Mouse (Mus musculus): ENCODE measurements at regions not wholly inside any gene's neighbourhood (a gene's known extent, or its start where the extent isn't known, plus 50 kb on each side); places are given as distances from the start of the nearest gene placed in this dataset.

DNA sequence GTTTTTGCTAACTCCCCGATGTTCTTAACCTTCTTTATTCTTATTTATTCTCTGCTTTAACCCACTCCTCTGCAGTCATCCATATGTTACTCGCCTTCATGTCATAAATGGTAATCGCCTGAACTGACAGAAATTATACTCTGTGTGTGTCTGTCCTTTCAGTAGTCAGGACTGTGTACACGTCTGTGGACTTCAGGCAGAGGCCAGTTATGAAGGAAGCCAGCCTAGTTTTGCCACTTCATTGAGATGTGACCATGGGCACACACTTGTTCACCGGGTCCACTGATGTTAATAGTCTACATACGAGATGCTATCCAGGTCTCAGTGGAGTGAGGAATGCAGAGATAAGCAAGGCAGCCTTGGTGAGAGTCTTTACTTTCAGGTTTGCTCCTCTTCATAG, 143.0 kb downstream of the Bcl11b start:
- H3K4me3 ChIP-seq (ENCODE audit: extremely low read depth, insufficient read depth, insufficient read length) = no peak overlapping the region
- no peaks in the 10 kb centered on the region for H3K27me3 ChIP-seq (ENCODE audit: control insufficient read depth, insufficient read depth, low read length)
- no peak for DNase-seq (ENCODE audit: low read depth in 1 of 2, low spot score in 2 of 2)
- WGBS = 84% methylated on average over 6 of the region's 6 CpGs
- no peak overlapping the region for H3K27ac ChIP-seq (ENCODE audit: insufficient read depth, low read length)
- no peaks in the 10 kb centered on the region for H3K4me1 ChIP-seq (ENCODE audit: control insufficient read depth, insufficient read depth, insufficient read length)
- no peak for TF ChIP-seq CTCF (IDR thresholded peaks at IDR 0.05; ENCODE audit: extremely low read depth, insufficient read depth, insufficient read length, insufficient replicate concordance)
- no peak for TF ChIP-seq POLR2A (IDR thresholded peaks at IDR 0.05; ENCODE audit: low read depth, low read length)
- H3K36me3 ChIP-seq (ENCODE audit: control insufficient read depth, insufficient read depth, low read length) = no peaks in the 10 kb centered on the region
